In the genomic region with DNA sequence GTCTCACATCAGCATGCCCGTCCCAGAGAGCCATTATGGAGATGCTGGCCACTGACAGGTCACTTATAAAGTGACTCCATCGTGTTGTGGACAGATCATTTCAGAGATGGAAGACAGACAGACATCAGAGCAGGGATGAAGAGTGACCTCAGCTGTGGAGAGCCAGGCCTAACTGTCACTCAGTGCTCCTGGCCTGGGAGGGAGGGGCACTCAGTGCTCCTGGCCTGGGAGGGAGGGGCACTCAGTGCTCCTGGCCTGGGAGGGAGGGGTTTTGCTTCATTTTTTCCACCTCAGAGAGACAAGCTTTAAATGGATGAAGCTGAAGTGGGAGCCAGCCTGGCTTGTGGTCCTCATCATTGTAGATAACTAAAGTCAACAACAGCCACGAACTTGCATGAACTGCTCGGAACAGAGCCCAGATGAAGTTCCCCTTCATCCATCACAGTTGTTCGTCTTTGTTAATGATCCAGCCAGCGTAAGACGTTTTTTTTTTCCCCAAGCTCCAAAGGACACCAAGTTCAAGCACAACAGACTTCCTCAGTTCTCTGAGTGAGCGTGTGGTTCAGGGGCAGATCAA, we compare ENCODE assay signal across 11 mouse cellular contexts.
DNase-seq lines count a peak whose midpoint lies in the region; ATAC-seq and TF ChIP-seq lines count a peak whose summit lies in the region.
"Had no signal": no experiment of that assay in that cellular context is flagged by ENCODE, and none has a peak within 500 bp of the region (broad histone marks: within the 10 kb centered on the region; RNA-seq: fewer than 3 reads in every experiment).

No protein-coding gene starts in this region.

- no peak for ATAC-seq in neural tube, embryonic 11.5 days (ENCODE audit: insufficient read depth, low FRiP score, low TSS enrichment)
- no peak for ATAC-seq in neural tube, embryonic 15.5 days (ENCODE audit: low FRiP score)
- peak; percentile 54; the same call in 1 of the 2 replicates for ATAC-seq in heart, embryonic 12.5 days (ENCODE audit: insufficient number of reproducible peaks, low FRiP score)
- 0 out of 2 replicates have a peak, but pooled peaks have one; percentile 40 for ATAC-seq in kidney, embryonic 16.5 days (ENCODE audit: low FRiP score, low TSS enrichment)

- no peak overlapping the region for H3K4me2 ChIP-seq in neural tube, embryonic 11.5 days (ENCODE audit: low read depth)
- H3K4me2 ChIP-seq in neural tube, embryonic 15.5 days = no peak overlapping the region
- H3K4me2 ChIP-seq in heart, embryonic 12.5 days = no peak overlapping the region
- H3K4me2 ChIP-seq in kidney, embryonic 16.5 days (replicated peaks; ENCODE audit: low read depth, low read length) = no peak overlapping the region
- H3K4me2 ChIP-seq: hindbrain, embryonic 15.5 days; neural tube, embryonic 12.5 days had no signal

- no peaks in the 10 kb centered on the region for H3K27me3 ChIP-seq in neural tube, embryonic 11.5 days (ENCODE audit: control insufficient read depth, insufficient read depth, low read length)
- no peaks in the 10 kb centered on the region for H3K27me3 ChIP-seq in neural tube, embryonic 15.5 days (replicated peaks)
- H3K27me3 ChIP-seq in heart, embryonic 12.5 days (replicated peaks) = no peaks in the 10 kb centered on the region
- H3K27me3 ChIP-seq in kidney, embryonic 16.5 days (ENCODE audit: insufficient read depth, low read length) = no peaks in the 10 kb centered on the region
- H3K27me3 ChIP-seq: hindbrain, embryonic 15.5 days; megakaryocyte, embryonic 14.5 days; neural tube, embryonic 12.5 days had no signal

- H3K4me3 ChIP-seq in neural tube, embryonic 11.5 days (ENCODE audit: low read depth, low read length) = no peak overlapping the region
- no peak overlapping the region for H3K4me3 ChIP-seq in neural tube, embryonic 15.5 days (replicated peaks)
- no peak overlapping the region for H3K4me3 ChIP-seq in heart, embryonic 12.5 days
- no peak overlapping the region for H3K4me3 ChIP-seq in kidney, embryonic 16.5 days (ENCODE audit: low read length)
- no peak overlapping the region for H3K4me3 ChIP-seq in gastrocnemius, adult 2 months
- H3K4me3 ChIP-seq: hindbrain, embryonic 15.5 days; megakaryocyte, embryonic 14.5 days; neural tube, embryonic 12.5 days had no signal

- H3K4me1 ChIP-seq in neural tube, embryonic 11.5 days (ENCODE audit: control insufficient read depth, insufficient read depth, low read length) = peaks cover 29% of the 10 kb centered on the region
- peaks cover 25% of the 10 kb centered on the region for H3K4me1 ChIP-seq in neural tube, embryonic 15.5 days
- H3K4me1 ChIP-seq in heart, embryonic 12.5 days (replicated peaks) = peaks cover 49% of the 10 kb centered on the region
- H3K4me1 ChIP-seq in kidney, embryonic 16.5 days (ENCODE audit: insufficient read depth, low read length) = peaks cover 52% of the 10 kb centered on the region

- no peak overlapping the region for H3K9ac ChIP-seq in neural tube, embryonic 11.5 days (ENCODE audit: low read length)
- H3K9ac ChIP-seq in neural tube, embryonic 15.5 days (replicated peaks) = no peak overlapping the region
- H3K9ac ChIP-seq in heart, embryonic 12.5 days = no peak overlapping the region
- H3K9ac ChIP-seq in kidney, embryonic 16.5 days (replicated peaks; ENCODE audit: low read length) = no peak overlapping the region
- H3K9ac ChIP-seq: hindbrain, embryonic 15.5 days; neural tube, embryonic 12.5 days had no signal

- 0 out of 2 replicates have a peak overlapping the region, but pooled peaks have one; percentile 14 for H3K27ac ChIP-seq in neural tube, embryonic 11.5 days (ENCODE audit: low read depth, low read length)
- no peak overlapping the region for H3K27ac ChIP-seq in neural tube, embryonic 15.5 days (replicated peaks)
- no peak overlapping the region for H3K27ac ChIP-seq in heart, embryonic 12.5 days (ENCODE audit: poor library complexity, severe bottlenecking)
- H3K27ac ChIP-seq in kidney, embryonic 16.5 days (ENCODE audit: low read length) = peak overlapping the region; percentile 88
- no peak overlapping the region for H3K27ac ChIP-seq in gastrocnemius, adult 2 months
- H3K27ac ChIP-seq: hindbrain, embryonic 15.5 days; neural tube, embryonic 12.5 days had no signal

- no peak for DNase-seq in neural tube, embryonic 11.5 days (ENCODE audit: low spot score)
- DNase-seq in lung, postnatal 4 days = peak; percentile 19 to 53
- DNase-seq in frontal cortex, postnatal 14 days (ENCODE audit: low spot score in 2 of 2) = no peak
- no peak for DNase-seq in gastrocnemius, adult 2 months
- no peak for DNase-seq in right cerebral cortex, adult 2 months (ENCODE audit: low spot score in 2 of 2)

- no peak for TF ChIP-seq CTCF in gastrocnemius, adult 2 months (IDR thresholded peaks at IDR 0.05)

- intact Hi-C loops in gastrocnemius, adult 2 months (cut with DNase I) = loop anchor here (5.0 kb wide), 1 partner anchor 119 kb away; no protein-coding TSS in a partner anchor

- H3K9me3 ChIP-seq in neural tube, embryonic 11.5 days (ENCODE audit: control insufficient read depth, low read length) = no peaks in the 10 kb centered on the region
- no peaks in the 10 kb centered on the region for H3K9me3 ChIP-seq in neural tube, embryonic 15.5 days (replicated peaks)
- H3K9me3 ChIP-seq in heart, embryonic 12.5 days (replicated peaks) = no peaks in the 10 kb centered on the region
- no peaks in the 10 kb centered on the region for H3K9me3 ChIP-seq in kidney, embryonic 16.5 days (ENCODE audit: low read length)
- H3K9me3 ChIP-seq: hindbrain, embryonic 15.5 days; neural tube, embryonic 12.5 days had no signal

- 48% methylated on average over 8 of the region's 8 CpGs for WGBS in neural tube, embryonic 11.5 days
- WGBS in neural tube, embryonic 15.5 days = 51% methylated on average over 8 of the region's 8 CpGs
- WGBS in heart, embryonic 12.5 days = 38% methylated on average over 8 of the region's 8 CpGs
- 27% methylated on average over 8 of the region's 8 CpGs for WGBS in kidney, embryonic 16.5 days

- H3K36me3 ChIP-seq in neural tube, embryonic 11.5 days (ENCODE audit: control insufficient read depth, insufficient read depth, low read length) = no peaks in the 10 kb centered on the region
- H3K36me3 ChIP-seq in neural tube, embryonic 15.5 days = no peaks in the 10 kb centered on the region
- no peaks in the 10 kb centered on the region for H3K36me3 ChIP-seq in heart, embryonic 12.5 days
- no peaks in the 10 kb centered on the region for H3K36me3 ChIP-seq in kidney, embryonic 16.5 days (ENCODE audit: insufficient read depth, low read length)
- H3K36me3 ChIP-seq: hindbrain, embryonic 15.5 days; neural tube, embryonic 12.5 days had no signal

Comparison
In these comparisons a context has a peak if more than half of its experiments do, and no peak if none do; other contexts are left out.
1. H3K27ac ChIP-seq: peak in neural tube, embryonic 11.5 days (single experiment) and kidney, embryonic 16.5 days (single experiment); none in neural tube, embryonic 15.5 days (single experiment), heart, embryonic 12.5 days (single experiment) and gastrocnemius, adult 2 months (single experiment).
2. ATAC-seq: peak in heart, embryonic 12.5 days (single experiment) and kidney, embryonic 16.5 days (single experiment); none in neural tube, embryonic 11.5 days (single experiment) and neural tube, embryonic 15.5 days (single experiment).
3. DNase-seq: peak in lung, postnatal 4 days (2 of 2); none in neural tube, embryonic 11.5 days (single experiment), frontal cortex, postnatal 14 days (0 of 2), gastrocnemius, adult 2 months (single experiment) and right cerebral cortex, adult 2 months (0 of 2).